Mouse (Mus musculus) naive thymus-derived CD4-positive, alpha-beta T cell, adult 5 months (primary cell): ENCODE data around the gene Creb3l1. TPM values are rescaled to one million over a fixed set of nuclear protein-coding genes. Genes with fewer than 3 reads are reported as not detected.

Source experiments
- polyA plus RNA-seq: library from polyadenylated mRNA; unstranded; fragments of 100-300 nt; shearing (Covaris generic); gene quantifications from one replicate; pipeline ENCODE4 v1.2.1, GENCODE M21; 2017

Gene Creb3l1
- 0.40 TPM for polyA plus RNA-seq

DNA sequence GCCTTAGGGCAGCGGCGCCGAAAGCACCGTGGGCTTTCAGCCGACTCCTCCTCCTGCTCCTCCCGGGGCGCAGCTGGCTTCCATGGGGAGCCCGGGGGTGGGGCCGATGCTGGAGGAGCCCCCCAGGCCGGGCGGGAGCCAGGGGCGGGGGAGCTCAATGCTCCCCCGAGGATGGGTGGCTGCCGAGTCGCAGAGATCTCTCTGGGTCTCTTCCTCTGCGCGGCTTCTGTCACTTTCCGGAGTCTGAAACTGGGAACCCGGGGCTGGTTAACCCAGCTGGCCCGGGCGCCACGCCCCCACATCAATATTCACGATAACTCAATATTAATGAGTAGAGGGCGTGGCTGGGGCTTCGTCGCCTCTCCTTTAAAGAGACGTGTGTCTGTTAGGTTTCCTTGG, at the start of gene Creb3l1:
Gene Creb3l1 (minus strand): TSS at position 229 of the 399 bp plus-strand sequence.

DNA sequence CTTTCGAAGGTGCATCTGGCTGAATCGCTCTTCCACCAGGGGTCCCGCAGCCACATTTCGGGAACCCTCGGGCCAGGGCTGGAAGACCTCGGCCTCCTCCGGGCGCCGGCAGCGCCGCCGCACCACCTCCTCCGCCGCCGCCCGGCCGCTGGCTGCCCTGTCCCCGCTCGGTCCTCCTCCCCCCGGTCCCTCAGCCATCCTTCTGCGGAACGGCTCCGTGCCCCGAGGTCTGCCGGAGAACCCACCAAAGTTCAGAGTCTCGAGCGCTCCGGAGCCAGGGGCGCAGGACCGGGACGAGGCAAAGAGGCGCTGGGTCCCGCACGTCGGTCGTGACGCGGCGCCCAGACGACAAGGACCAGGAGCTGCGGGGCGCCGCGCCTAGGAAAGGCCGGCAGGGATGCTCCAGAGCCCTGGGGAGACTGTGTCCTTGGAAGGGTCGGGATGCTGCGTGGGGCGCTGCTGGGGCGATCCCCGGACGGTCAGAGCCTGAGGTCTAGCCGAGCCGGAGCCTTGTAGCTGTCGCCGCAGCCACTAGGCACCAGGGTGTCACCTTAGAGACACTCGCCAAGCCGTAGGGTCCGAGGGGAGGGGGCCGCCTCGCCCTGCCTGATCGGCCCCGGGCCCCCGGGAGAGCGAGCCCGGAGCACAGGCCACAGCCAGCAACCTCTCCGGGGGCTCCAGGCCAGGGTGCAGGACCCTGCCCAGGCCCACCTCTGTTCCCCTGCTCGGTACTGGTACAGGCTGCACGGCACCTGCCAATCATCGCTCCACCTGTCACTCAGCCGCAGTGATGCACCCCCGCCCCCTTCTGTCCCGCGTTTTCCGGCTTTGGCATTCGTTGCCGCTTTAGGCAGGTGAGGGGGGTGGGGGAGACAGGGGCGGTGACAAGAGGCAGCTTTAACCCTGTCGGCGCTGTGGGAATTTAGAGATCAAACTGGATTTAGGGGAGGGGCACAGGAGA, 48.4 kb downstream of the Creb3l1 start, which contains the start of gene Dgkz:
Gene Dgkz (minus strand): TSS at position 284 of the 961 bp plus-strand sequence.

DNA sequence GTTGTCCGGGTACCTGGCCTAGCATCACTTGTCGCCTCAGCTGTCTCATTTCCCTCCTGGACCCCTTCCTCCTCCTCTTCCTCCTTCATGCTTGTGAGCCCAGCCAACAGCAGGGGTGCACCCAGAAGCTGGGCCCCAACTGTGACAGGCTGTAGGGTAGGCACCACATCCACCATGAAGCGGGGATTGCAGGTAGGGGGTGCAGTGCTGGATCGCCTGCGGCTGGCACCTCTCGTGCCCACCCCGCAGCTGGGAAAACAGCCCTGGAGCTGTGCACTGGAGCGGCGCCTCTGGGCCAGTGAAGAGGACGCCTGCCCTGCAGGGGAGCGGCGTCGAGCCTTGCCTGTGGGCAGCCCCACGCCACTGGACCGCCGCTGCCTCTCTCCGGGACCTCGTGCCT, 78.8 kb downstream of the Creb3l1 start, which contains the start of gene Gm9821:
Gene Gm9821 (plus strand): TSS at position 221 of the 400 bp plus-strand sequence.

Other genes with a start within 250 kb of the Creb3l1 start
- gene Chrm4, start 97.3 kb downstream of the Creb3l1 start, polyA plus RNA-seq, result 0.32 TPM
- 0.62 TPM for gene Mdk, start 92.2 kb downstream of the Creb3l1 start, polyA plus RNA-seq
- gene Gm9821, start 78.8 kb downstream of the Creb3l1 start, polyA plus RNA-seq, result not detected
- 287 TPM for gene Dgkz, start 48.6 kb downstream of the Creb3l1 start, polyA plus RNA-seq
- gene Phf21a, start 68.6 kb upstream of the Creb3l1 start, polyA plus RNA-seq, result 62.7 TPM